Mouse (Mus musculus) lung, adult 2 months (tissue): ENCODE measurements around the gene Nup214.

ENCODE experiments used
- CTCF ChIP-seq: fragments of 200-500 bp; IDR thresholded peaks from 2 replicates; pipeline ENCODE4 v1.5.1; 2011; ENCODE audit warnings: mild to moderate bottlenecking, low read length, control low read depth; ENCODE audit not compliant: insufficient read depth
- POLR2A ChIP-seq: fragments of 200-500 bp; IDR thresholded peaks from 2 replicates; pipeline ENCODE4 v1.6.1; 2011; ENCODE audit warnings: low read depth, mild to moderate bottlenecking, control low read depth, low read length, borderline replicate concordance; ENCODE audit errors: extremely low read depth

- no peak for TF ChIP-seq POLR2A
- TF ChIP-seq CTCF: no peak
Observed at GRCm38 (mm10) chr2:32063451-32064151, 89.4 kb downstream of the Nup214 start.
